Mouse (Mus musculus): ENCODE data around the gene Il13. TPM values are rescaled to one million over a fixed set of nuclear protein-coding genes. Genes with fewer than 3 reads are reported as not detected.

Il13 gene
- polyA plus RNA-seq (2015; fragmentation: Nextera tagmentation; extraction: Ambion mirVana): not detected in 2 replicates

DNA sequence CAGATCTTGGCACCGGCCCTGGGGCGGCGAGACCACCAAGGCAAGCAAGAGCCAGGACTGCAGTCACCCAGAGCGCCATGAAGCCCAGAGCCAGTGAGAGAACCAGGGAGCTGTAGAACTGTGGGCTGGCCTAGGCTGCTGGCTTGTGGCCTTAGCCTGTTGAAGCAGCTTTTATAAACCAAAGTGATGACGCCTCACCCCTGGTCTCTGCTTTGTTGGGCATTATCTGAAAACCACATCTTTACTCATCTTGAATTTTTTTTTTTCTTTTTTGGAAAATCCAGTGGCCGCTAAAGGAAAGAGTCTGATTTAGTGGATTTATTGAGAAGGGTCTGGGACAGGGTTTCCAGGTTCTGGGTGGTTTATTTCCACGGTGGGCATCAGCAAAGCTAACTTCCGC, at the start of gene Il13:
TSS of gene Il13 (minus strand) at position 147 of the 400 bp plus-strand sequence.
- no peaks in the 10 kb centered on the region for H3K36me3 ChIP-seq
- peaks cover 17% of the 10 kb centered on the region for H3K27me3 ChIP-seq
- H3K4me2 ChIP-seq: peak within 1 kb of the TSS; percentile 81; the same call in 1 of the 2 replicates
- no peak within 1 kb of the TSS for H3K27ac ChIP-seq
- ATAC-seq (replicated peaks; ENCODE audit: insufficient number of reproducible peaks, insufficient read depth, low FRiP score, low read depth): no peak
- no peak within 1 kb of the TSS for H3K9ac ChIP-seq
- 91% methylated on average over 8 of the region's 8 CpGs for WGBS
- H3K4me3 ChIP-seq: no peak within 1 kb of the TSS
- H3K9me3 ChIP-seq (replicated peaks): no peaks in the 10 kb centered on the region
- H3K4me1 ChIP-seq (replicated peaks): peaks cover 16% of the 10 kb centered on the region

DNA sequence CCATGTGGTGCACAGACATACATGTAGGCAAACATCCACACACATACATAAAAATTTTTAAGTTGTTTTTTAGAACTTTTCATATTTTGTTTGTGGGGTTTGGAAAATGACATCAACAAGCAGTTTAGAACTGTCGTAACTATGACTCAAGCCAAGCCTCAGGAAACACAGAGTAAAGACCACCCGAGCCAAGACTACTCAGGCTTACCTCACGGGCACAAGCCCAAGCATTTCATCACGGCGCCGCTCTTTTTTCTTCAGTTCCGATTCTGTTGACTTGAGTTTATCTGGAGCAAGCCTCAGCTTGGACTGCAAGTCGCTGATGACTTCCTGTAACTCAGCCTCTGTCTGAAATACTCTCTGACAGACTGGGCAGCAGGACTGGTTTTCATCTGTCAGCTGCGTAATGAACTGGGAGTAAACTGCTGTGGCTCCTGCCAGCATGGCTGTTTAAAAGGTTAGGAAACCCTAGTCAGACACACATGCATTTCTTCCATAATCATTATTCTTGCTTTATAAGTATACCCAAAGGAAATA, 48.6 kb upstream of the Il13 start:
- Histone ChIP-seq H3K36me3 (peaks cover 10% of the 10 kb centered on the region), H3K27me3 (no peaks in the 10 kb centered on the region), H3K9me3 (replicated peaks) (no peaks in the 10 kb centered on the region), H3K4me2 (peak overlapping the region; percentile 26; the same call in 1 of the 2 replicates), H3K9ac (no peak overlapping the region), H3K4me1 (replicated peaks) (peaks cover 15% of the 10 kb centered on the region), H3K27ac (peak overlapping the region; percentile 66), H3K4me3 (no peak overlapping the region)
- peak; percentile 67; the same call in 1 of the 2 replicates for ATAC-seq (replicated peaks; ENCODE audit: insufficient number of reproducible peaks, insufficient read depth, low FRiP score, low read depth)
- 45% methylated on average over 9 of the region's 9 CpGs for WGBS

DNA sequence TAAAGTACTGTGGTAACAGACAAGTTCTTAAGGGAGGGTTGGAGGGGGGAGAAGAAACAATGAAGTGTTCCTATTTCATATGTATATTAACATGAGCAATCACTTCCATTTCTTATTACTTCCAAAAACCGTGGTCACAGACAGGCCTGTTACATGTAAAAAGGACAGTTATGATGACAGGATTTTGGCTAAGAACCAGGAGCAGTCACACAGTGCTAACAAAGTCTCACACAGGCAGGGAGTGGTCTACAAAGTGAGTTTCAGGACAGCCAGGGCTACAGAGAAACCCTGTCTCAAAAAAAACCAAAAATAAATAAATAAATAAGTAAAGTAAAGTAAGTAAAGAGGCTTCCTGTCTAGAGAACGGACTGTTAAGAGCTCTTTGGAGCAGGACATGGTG, 47.7 kb upstream of the Il13 start:
- peak; percentile 69 for ATAC-seq (replicated peaks; ENCODE audit: insufficient number of reproducible peaks, insufficient read depth, low FRiP score, low read depth)
- Histone ChIP-seq H3K4me2 (0 out of 2 replicates have a peak overlapping the region, but pooled peaks have one; percentile 9), H3K4me1 (replicated peaks) (peaks cover 15% of the 10 kb centered on the region), H3K36me3 (peaks cover 13% of the 10 kb centered on the region), H3K9ac (no peak overlapping the region), H3K27me3 (no peaks in the 10 kb centered on the region), H3K27ac (peak overlapping the region; percentile 66), H3K4me3 (no peak overlapping the region), H3K9me3 (replicated peaks) (no peaks in the 10 kb centered on the region)
- WGBS: 15% methylated on average over 2 of the region's 2 CpGs

- Histone ChIP-seq H3K4me2 (no peak overlapping the region), H3K36me3 (peaks cover 13% of the 10 kb centered on the region), H3K27ac (no peak overlapping the region), H3K9me3 (replicated peaks) (no peaks in the 10 kb centered on the region), H3K27me3 (no peaks in the 10 kb centered on the region), H3K4me3 (no peak overlapping the region), H3K9ac (no peak overlapping the region), H3K4me1 (replicated peaks) (peaks cover 15% of the 10 kb centered on the region)
- 93% methylated on average over 2 of the region's 2 CpGs for WGBS
- ATAC-seq (replicated peaks; ENCODE audit: insufficient number of reproducible peaks, insufficient read depth, low FRiP score, low read depth): no peak
Measured at GRCm38 (mm10) chr11:53681686-53682085, 47.2 kb upstream of the Il13 start.

- Histone ChIP-seq H3K27ac (no peak overlapping the region), H3K9me3 (replicated peaks) (no peaks in the 10 kb centered on the region), H3K4me1 (replicated peaks) (peaks cover 15% of the 10 kb centered on the region), H3K9ac (no peak overlapping the region), H3K27me3 (no peaks in the 10 kb centered on the region), H3K4me3 (no peak overlapping the region), H3K36me3 (peaks cover 19% of the 10 kb centered on the region), H3K4me2 (no peak overlapping the region)
- 80% methylated on average over 4 of the region's 4 CpGs for WGBS
- ATAC-seq (replicated peaks; ENCODE audit: insufficient number of reproducible peaks, insufficient read depth, low FRiP score, low read depth): no peak
Measured at GRCm38 (mm10) chr11:53680141-53680540, 45.6 kb upstream of the Il13 start.

GRCm38 (mm10) chr11:53671414-53671813, 36.9 kb upstream of the Il13 start:
- ATAC-seq (replicated peaks; ENCODE audit: insufficient number of reproducible peaks, insufficient read depth, low FRiP score, low read depth): no peak
- H3K4me1 ChIP-seq (replicated peaks): no peaks in the 10 kb centered on the region
- no peak overlapping the region for H3K9ac ChIP-seq
- H3K27ac ChIP-seq: no peak overlapping the region
- no peak overlapping the region for H3K4me2 ChIP-seq
- H3K36me3 ChIP-seq: peaks cover 35% of the 10 kb centered on the region
- no peaks in the 10 kb centered on the region for H3K9me3 ChIP-seq (replicated peaks)
- 91% methylated on average over 4 of the region's 4 CpGs for WGBS
- no peaks in the 10 kb centered on the region for H3K27me3 ChIP-seq
- no peak overlapping the region for H3K4me3 ChIP-seq

- Histone ChIP-seq H3K4me2 (no peak overlapping the region), H3K27me3 (no peaks in the 10 kb centered on the region), H3K4me1 (replicated peaks) (peaks cover 11% of the 10 kb centered on the region), H3K27ac (no peak overlapping the region), H3K9me3 (replicated peaks) (no peaks in the 10 kb centered on the region), H3K9ac (no peak overlapping the region), H3K36me3 (peaks cover 24% of the 10 kb centered on the region), H3K4me3 (no peak overlapping the region)
- 79% methylated on average over 5 of the region's 5 CpGs for WGBS
- no peak for ATAC-seq (replicated peaks; ENCODE audit: insufficient number of reproducible peaks, insufficient read depth, low FRiP score, low read depth)
Measured at GRCm38 (mm10) chr11:53664091-53664490, 29.6 kb upstream of the Il13 start.

DNA sequence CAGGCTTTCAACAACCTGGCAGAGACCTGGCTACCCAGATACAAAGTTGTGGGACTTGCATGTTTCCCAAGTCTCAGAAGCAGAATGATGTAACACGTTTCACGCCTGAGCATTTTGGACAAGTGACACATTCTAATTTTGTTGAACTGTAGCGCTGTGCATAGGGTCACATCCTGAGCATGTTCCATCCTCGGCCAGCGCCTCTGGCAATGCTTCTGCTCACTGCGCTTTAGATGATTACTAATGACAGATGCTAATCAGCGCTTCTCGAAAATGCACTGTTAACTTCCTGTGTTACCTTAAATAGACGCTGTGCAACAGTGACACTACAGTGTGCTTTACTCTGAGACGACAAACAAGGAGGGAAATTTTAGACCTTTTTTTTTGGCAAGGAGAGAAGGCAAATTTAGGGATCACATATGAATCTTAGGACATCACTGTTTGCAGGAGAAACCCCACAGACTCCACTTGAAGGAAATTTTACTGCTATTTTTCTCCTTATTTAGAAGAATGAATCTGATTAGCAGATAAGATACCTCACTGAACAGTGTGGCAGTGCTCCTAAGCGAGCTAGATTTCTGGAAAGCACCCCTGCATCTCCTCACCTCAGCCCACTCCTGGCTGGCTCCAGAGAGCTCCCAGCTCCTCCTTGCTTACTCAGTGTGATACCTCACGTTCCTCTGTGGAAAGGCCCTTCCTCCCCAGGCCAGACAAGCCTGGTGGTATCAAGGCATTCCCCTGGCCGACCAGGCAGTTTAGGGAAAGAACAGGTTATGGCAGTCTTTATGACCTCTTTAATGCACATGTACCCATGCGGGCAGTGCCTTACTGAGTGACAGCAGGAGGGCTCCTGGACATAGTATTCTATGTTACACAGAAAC, 28.5 kb upstream of the Il13 start:
- no peak overlapping the region for H3K9ac ChIP-seq
- no peak overlapping the region for H3K4me2 ChIP-seq
- peaks cover 11% of the 10 kb centered on the region for H3K4me1 ChIP-seq (replicated peaks)
- H3K9me3 ChIP-seq (replicated peaks): no peaks in the 10 kb centered on the region
- peaks cover 20% of the 10 kb centered on the region for H3K36me3 ChIP-seq
- H3K27ac ChIP-seq: no peak overlapping the region
- H3K4me3 ChIP-seq: no peak overlapping the region
- 44% methylated on average over 14 of the region's 14 CpGs for WGBS
- no peaks in the 10 kb centered on the region for H3K27me3 ChIP-seq
- no peak for ATAC-seq (replicated peaks; ENCODE audit: insufficient number of reproducible peaks, insufficient read depth, low FRiP score, low read depth)

GRCm38 (mm10) chr11:53657828-53658227, 23.3 kb upstream of the Il13 start:
- H3K36me3 ChIP-seq: no peaks in the 10 kb centered on the region
- H3K9me3 ChIP-seq (replicated peaks): no peaks in the 10 kb centered on the region
- H3K27me3 ChIP-seq: no peaks in the 10 kb centered on the region
- no peak overlapping the region for H3K27ac ChIP-seq
- no peak overlapping the region for H3K4me2 ChIP-seq
- no peak for ATAC-seq (replicated peaks; ENCODE audit: insufficient number of reproducible peaks, insufficient read depth, low FRiP score, low read depth)
- H3K4me3 ChIP-seq: no peak overlapping the region
- peaks cover 28% of the 10 kb centered on the region for H3K4me1 ChIP-seq (replicated peaks)
- H3K9ac ChIP-seq: no peak overlapping the region
- WGBS: 51% methylated on average over 6 of the region's 6 CpGs

DNA sequence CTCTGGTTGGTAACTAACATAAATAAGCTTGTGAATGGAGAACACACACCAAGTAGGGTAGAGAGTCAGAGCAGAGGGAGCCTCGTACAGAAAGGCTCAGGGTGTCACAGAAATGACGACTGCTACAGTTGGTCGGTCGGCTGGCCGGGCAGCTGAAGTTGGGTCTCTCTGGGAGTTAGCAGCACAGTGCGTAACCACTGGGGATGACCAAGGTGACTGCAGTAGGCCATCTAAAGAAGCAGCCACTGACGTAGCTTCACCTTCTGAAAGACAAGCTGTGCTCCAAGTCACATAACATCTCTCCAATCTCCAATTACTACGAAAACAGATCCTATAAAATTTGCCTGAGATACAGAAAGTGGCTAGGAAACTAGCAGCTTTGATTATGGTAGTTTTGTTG, 22.9 kb upstream of the Il13 start:
- H3K4me3 ChIP-seq: no peak overlapping the region
- no peak overlapping the region for H3K9ac ChIP-seq
- peaks cover 24% of the 10 kb centered on the region for H3K4me1 ChIP-seq (replicated peaks)
- H3K27me3 ChIP-seq: no peaks in the 10 kb centered on the region
- no peaks in the 10 kb centered on the region for H3K36me3 ChIP-seq
- no peak overlapping the region for H3K4me2 ChIP-seq
- H3K27ac ChIP-seq: no peak overlapping the region
- WGBS: 69% methylated on average over 8 of the region's 8 CpGs
- no peaks in the 10 kb centered on the region for H3K9me3 ChIP-seq (replicated peaks)
- no peak for ATAC-seq (replicated peaks; ENCODE audit: insufficient number of reproducible peaks, insufficient read depth, low FRiP score, low read depth)

GRCm38 (mm10) chr11:53656558-53657202, 22.2 kb upstream of the Il13 start:
- no peak overlapping the region for H3K27ac ChIP-seq
- peaks cover 4% of the 10 kb centered on the region; the same call in 1 of the 2 replicates for H3K36me3 ChIP-seq
- no peak for ATAC-seq (replicated peaks; ENCODE audit: insufficient number of reproducible peaks, insufficient read depth, low FRiP score, low read depth)
- no peaks in the 10 kb centered on the region for H3K9me3 ChIP-seq (replicated peaks)
- H3K9ac ChIP-seq: no peak overlapping the region
- 48% methylated on average over 9 of the region's 9 CpGs for WGBS
- H3K4me2 ChIP-seq: no peak overlapping the region
- H3K27me3 ChIP-seq: no peaks in the 10 kb centered on the region
- peaks cover 24% of the 10 kb centered on the region for H3K4me1 ChIP-seq (replicated peaks)
- no peak overlapping the region for H3K4me3 ChIP-seq
